Mouse (Mus musculus): ENCODE results near the gene Mkln1. TPM values are rescaled to one million over a fixed set of nuclear protein-coding genes. Genes with fewer than 3 reads are reported as not detected.

The Mkln1 gene
- polyA plus RNA-seq, 1 experiment from 2014 or later, result 217 TPM

DNA sequence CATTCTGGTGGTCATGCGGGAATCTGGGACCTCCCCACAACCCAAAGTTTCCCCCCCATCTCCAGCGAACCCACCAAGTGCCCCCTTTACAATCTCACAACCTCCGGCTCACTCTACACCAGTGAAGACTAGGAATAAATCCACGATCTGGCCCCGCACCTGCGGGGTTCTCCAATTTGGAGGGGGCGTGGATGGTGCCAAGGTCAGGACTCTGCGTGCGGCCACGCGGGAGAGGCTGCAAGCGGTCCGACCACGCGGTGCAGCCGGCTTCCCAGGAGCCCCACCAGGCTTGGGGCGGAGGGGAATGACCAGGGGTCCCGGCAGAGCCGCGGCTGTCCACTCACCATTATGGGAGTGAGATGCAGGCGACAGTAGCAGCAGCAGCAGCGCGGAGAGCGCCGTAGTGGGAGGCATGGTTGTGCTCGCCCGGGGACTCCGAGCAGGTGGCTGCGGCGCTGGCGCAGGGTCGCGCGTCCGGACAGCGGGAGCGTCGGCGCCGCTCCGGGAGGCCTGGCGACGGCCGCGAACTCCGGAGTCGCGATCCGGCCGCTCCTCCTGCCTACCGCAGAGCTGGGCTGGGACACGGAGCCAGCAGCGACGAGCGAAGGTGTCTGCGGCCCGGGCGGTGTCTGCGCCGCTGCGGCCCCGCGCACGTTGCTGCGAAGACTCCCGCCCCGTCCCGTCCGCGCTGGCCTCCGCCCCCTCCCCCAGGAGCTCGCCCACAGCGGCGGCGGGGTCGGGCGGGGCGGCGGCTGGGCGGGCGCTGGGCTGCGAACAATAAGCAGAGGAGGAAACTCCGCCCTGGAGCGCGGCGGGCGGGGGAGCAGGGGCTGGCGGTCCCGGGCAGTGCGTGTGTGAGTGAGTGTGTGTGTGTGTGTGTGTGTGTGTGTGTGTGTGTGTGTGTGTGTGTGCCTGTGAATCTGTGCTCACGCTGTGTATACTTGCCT, 165.0 kb downstream of the Mkln1 start, which contains the start of gene Podxl:
Gene Podxl, minus strand, starts transcription at position 747 of the 947 bp plus-strand sequence.
- peak within 1 kb of the TSS; percentile 81 for H3K9ac ChIP-seq (ENCODE audit: low read length)
- peaks cover 21% of the 10 kb centered on the region for H3K4me1 ChIP-seq (replicated peaks; ENCODE audit: control insufficient read depth, insufficient read depth, low read length)
- H3K27me3 ChIP-seq (ENCODE audit: control insufficient read depth, insufficient read depth, low read depth, low read length), result peaks cover 20% of the 10 kb centered on the region
- H3K4me3 ChIP-seq (ENCODE audit: low read length), result peak within 1 kb of the TSS; percentile 73
- peak within 1 kb of the TSS; percentile 69 for H3K27ac ChIP-seq (ENCODE audit: low read length)
- no peaks in the 10 kb centered on the region for H3K36me3 ChIP-seq (ENCODE audit: control insufficient read depth, insufficient read depth, low read length)
- peak; percentile 93 for ATAC-seq (ENCODE audit: low read depth)
- H3K4me2 ChIP-seq (ENCODE audit: low read depth, low read length), result peak within 1 kb of the TSS; percentile 82
- WGBS, result under 1% methylated on average over 73 of the region's 91 CpGs
- H3K9me3 ChIP-seq (ENCODE audit: control insufficient read depth, low read length), result no peaks in the 10 kb centered on the region

DNA sequence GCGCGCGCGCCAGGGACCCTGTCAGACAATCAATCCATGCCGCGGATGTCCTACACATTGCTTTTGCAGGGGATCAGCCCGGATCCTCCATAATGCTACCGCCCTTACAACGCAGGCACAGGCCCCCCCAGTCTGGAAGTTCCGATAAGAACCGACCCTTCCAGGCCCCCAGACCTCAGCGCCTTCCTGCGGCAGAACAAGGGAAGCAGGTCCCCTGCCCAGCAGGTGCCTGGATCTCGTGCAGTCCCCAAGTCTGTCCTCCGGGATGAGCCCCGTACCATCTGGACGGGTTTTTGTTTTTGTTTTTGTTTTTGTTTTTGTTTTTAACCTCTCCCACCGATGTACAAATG, 165.6 kb downstream of the Mkln1 start:
- Histone ChIP-seq H3K9ac (ENCODE audit: low read length) (peak overlapping the region; percentile 81), H3K36me3 (ENCODE audit: control insufficient read depth, insufficient read depth, low read length) (no peaks in the 10 kb centered on the region), H3K9me3 (ENCODE audit: control insufficient read depth, low read length) (no peaks in the 10 kb centered on the region), H3K27me3 (ENCODE audit: control insufficient read depth, insufficient read depth, low read depth, low read length) (peaks cover 21% of the 10 kb centered on the region), H3K27ac (ENCODE audit: low read length) (no peak overlapping the region), H3K4me2 (ENCODE audit: low read depth, low read length) (peak overlapping the region; percentile 82), H3K4me1 (replicated peaks; ENCODE audit: control insufficient read depth, insufficient read depth, low read length) (peaks cover 21% of the 10 kb centered on the region), H3K4me3 (ENCODE audit: low read length) (peak overlapping the region; percentile 73)
- WGBS, result under 1% methylated on average over 18 of the region's 18 CpGs
- no peak for ATAC-seq (ENCODE audit: low read depth)

DNA sequence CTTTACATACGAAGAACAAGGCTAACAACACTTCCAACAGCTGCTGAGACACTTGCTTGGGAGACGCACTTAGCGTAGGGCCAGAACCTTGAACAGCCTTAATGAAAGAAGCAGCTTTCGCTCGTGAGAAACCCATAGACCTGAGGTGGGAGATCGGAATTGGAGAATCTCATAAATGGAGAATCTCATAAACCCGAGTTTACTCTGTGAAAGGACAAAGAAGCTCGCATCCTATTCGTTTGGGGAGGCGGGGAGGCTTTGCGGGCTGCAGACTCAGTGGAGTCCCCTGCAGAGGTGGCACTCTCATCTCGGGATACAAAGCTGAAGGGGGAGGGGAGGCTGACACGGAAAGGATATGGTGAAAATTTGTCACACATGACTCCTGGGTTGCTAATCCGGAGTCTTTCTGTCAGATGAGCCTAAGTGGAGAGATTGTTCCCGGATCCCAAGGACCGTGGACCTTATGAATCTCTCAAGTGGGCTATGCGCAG, 166.4 kb downstream of the Mkln1 start:
- H3K36me3 ChIP-seq (ENCODE audit: control insufficient read depth, insufficient read depth, low read length), result no peaks in the 10 kb centered on the region
- no peak overlapping the region for H3K27ac ChIP-seq (ENCODE audit: low read length)
- peaks cover 21% of the 10 kb centered on the region for H3K27me3 ChIP-seq (ENCODE audit: control insufficient read depth, insufficient read depth, low read depth, low read length)
- H3K9me3 ChIP-seq (ENCODE audit: control insufficient read depth, low read length), result no peaks in the 10 kb centered on the region
- H3K4me3 ChIP-seq (ENCODE audit: low read length), result peak overlapping the region; percentile 73
- WGBS, result 7% methylated on average over 17 of the region's 17 CpGs
- H3K9ac ChIP-seq (ENCODE audit: low read length), result peak overlapping the region; percentile 13; the same call in 1 of the 2 replicates
- H3K4me1 ChIP-seq (replicated peaks; ENCODE audit: control insufficient read depth, insufficient read depth, low read length), result peaks cover 19% of the 10 kb centered on the region
- ATAC-seq (ENCODE audit: low read depth), result no peak
- H3K4me2 ChIP-seq (ENCODE audit: low read depth, low read length), result peak overlapping the region; percentile 82

Other genes with a start within 250 kb of the Mkln1 start
- 35.0 and 37.4 TPM in 2 replicates for gene Podxl, start 165.2 kb downstream of the Mkln1 start, polyA plus RNA-seq (2015; fragmentation: Nextera tagmentation; extraction: Ambion mirVana)

Data from lung, embryonic 16.5 days (tissue).